ENCODE assay signal across 11 mouse cellular contexts in genomic region chr13:48970566-48970965, GRCm38 (mm10). TPM values are rescaled to one million over a fixed set of nuclear protein-coding genes. Genes with fewer than 3 reads are reported as not detected.
DNase-seq lines count a peak whose midpoint lies in the region; ATAC-seq lines count a peak whose summit lies in the region.
"Had no signal": no experiment of that assay in that cellular context is flagged by ENCODE, and none has a peak within 500 bp of the region (broad histone marks: within the 10 kb centered on the region; RNA-seq: fewer than 3 reads in every experiment).

No protein-coding gene starts in this region.

- H3K9ac ChIP-seq in stomach, embryonic 14.5 days (replicated peaks; ENCODE audit: low read depth, low read length): no peak overlapping the region
- H3K9ac ChIP-seq: midbrain, embryonic 12.5 days had no signal

- H3K36me3 ChIP-seq in erythroblast, embryonic 14.5 days (ENCODE audit: control insufficient read depth): peaks cover 25% of the 10 kb centered on the region
- H3K36me3 ChIP-seq in megakaryocyte, embryonic 14.5 days (replicated peaks; ENCODE audit: low read length): peaks cover 22% of the 10 kb centered on the region
- 0 out of 2 replicates have a peak, but pooled peaks cover 2% of the 10 kb centered on the region for H3K36me3 ChIP-seq in limb, embryonic 10.5 days
- H3K36me3 ChIP-seq in stomach, embryonic 14.5 days (ENCODE audit: control insufficient read depth, insufficient read depth, low read length): 0 out of 2 replicates have a peak, but pooled peaks cover 6% of the 10 kb centered on the region
- H3K36me3 ChIP-seq: midbrain, embryonic 12.5 days had no signal

- H3K4me1 ChIP-seq in erythroblast, embryonic 14.5 days (ENCODE audit: control insufficient read depth): peaks cover 47% of the 10 kb centered on the region
- H3K4me1 ChIP-seq in megakaryocyte, embryonic 14.5 days: peaks cover 62% of the 10 kb centered on the region
- H3K4me1 ChIP-seq in limb, embryonic 10.5 days: peaks cover 38% of the 10 kb centered on the region
- peaks cover 4% of the 10 kb centered on the region; the same call in 1 of the 2 replicates for H3K4me1 ChIP-seq in stomach, embryonic 14.5 days (ENCODE audit: control insufficient read depth, insufficient read depth, low read length)

- 70% methylated on average over 13 of the region's 13 CpGs for WGBS in limb, embryonic 10.5 days
- 80% methylated on average over 13 of the region's 13 CpGs for WGBS in stomach, embryonic 14.5 days

- DNase-seq in limb, embryonic 10.5 days (ENCODE audit: low spot score): no peak
- no peak for DNase-seq in spleen, postnatal 4 days (ENCODE audit: low spot score in 2 of 2)
- DNase-seq: gastrocnemius, postnatal 36 days; spleen, adult 18-20 months had no signal

- no peak overlapping the region for H3K4me2 ChIP-seq in stomach, embryonic 14.5 days (replicated peaks; ENCODE audit: low read depth, low read length)
- H3K4me2 ChIP-seq: midbrain, embryonic 12.5 days had no signal

- H3K9me3 ChIP-seq in erythroblast, embryonic 14.5 days (ENCODE audit: control insufficient read depth, low read length): no peaks in the 10 kb centered on the region
- H3K9me3 ChIP-seq in megakaryocyte, embryonic 14.5 days: no peaks in the 10 kb centered on the region
- no peaks in the 10 kb centered on the region for H3K9me3 ChIP-seq in limb, embryonic 10.5 days (replicated peaks)
- H3K9me3 ChIP-seq in stomach, embryonic 14.5 days (ENCODE audit: control insufficient read depth, low read depth, low read length): no peaks in the 10 kb centered on the region
- H3K9me3 ChIP-seq: midbrain, embryonic 12.5 days had no signal

- H3K27me3 ChIP-seq in erythroblast, embryonic 14.5 days (ENCODE audit: control insufficient read depth): no peaks in the 10 kb centered on the region
- no peaks in the 10 kb centered on the region for H3K27me3 ChIP-seq in megakaryocyte, embryonic 14.5 days (replicated peaks)
- H3K27me3 ChIP-seq in limb, embryonic 10.5 days (ENCODE audit: low read depth, poor library complexity, severe bottlenecking): no peaks in the 10 kb centered on the region
- no peaks in the 10 kb centered on the region for H3K27me3 ChIP-seq in stomach, embryonic 14.5 days (ENCODE audit: control insufficient read depth, insufficient read depth, low read length)
- H3K27me3 ChIP-seq: midbrain, embryonic 12.5 days had no signal

- no peak for ATAC-seq in erythroblast, adult 5-6 weeks (replicated peaks; ENCODE audit: low FRiP score, poor library complexity, severe bottlenecking)
- no peak for ATAC-seq in megakaryocyte, adult 5-6 weeks (ENCODE audit: poor library complexity, severe bottlenecking)
- ATAC-seq in stomach, embryonic 14.5 days (ENCODE audit: insufficient number of reproducible peaks, insufficient read depth, low FRiP score, low read depth): no peak
- ATAC-seq in megakaryocyte-erythroid progenitor cell, adult 5-6 weeks (replicated peaks; ENCODE audit: low FRiP score, low TSS enrichment, poor library complexity, severe bottlenecking): no peak

- peak overlapping the region; percentile 8; the same call in 1 of the 2 replicates for H3K27ac ChIP-seq in limb, embryonic 10.5 days
- peak overlapping the region; percentile 64 for H3K27ac ChIP-seq in stomach, embryonic 14.5 days (ENCODE audit: low read length)
- H3K27ac ChIP-seq: midbrain, embryonic 12.5 days had no signal

- H3K4me3 ChIP-seq in erythroblast, embryonic 14.5 days (replicated peaks): peak overlapping the region; percentile 21
- peak overlapping the region; percentile 12 for H3K4me3 ChIP-seq in megakaryocyte, embryonic 14.5 days (replicated peaks)
- H3K4me3 ChIP-seq in limb, embryonic 10.5 days: no peak overlapping the region
- no peak overlapping the region for H3K4me3 ChIP-seq in stomach, embryonic 14.5 days (ENCODE audit: low read depth, low read length)
- H3K4me3 ChIP-seq: midbrain, embryonic 12.5 days had no signal

RNA-seq across cellular contexts. Expression of gene Fam120a, which starts 2.7 kb away (rescaled TPM):
- polyA plus RNA-seq in erythroblast, embryonic 14.5 days (2012): 10.7 and 10.8 TPM in 2 replicates
- total RNA-seq in erythroblast, adult 5-6 weeks (2015; ENCODE audit: low replicate concordance): 66.7 and 81.5 TPM in 2 replicates
- total RNA-seq in erythroblast, adult 5-6 weeks (2017; ENCODE audit: low replicate concordance): 38.6 and 47.6 TPM in 2 replicates
- 60.7 and 71.7 TPM in 2 replicates for polyA plus RNA-seq in megakaryocyte, embryonic 14.5 days (2012; ENCODE audit: insufficient read depth, low replicate concordance)
- 191 and 192 TPM in 2 replicates for total RNA-seq in megakaryocyte, adult 5-6 weeks (2015)
- total RNA-seq in megakaryocyte, adult 5-6 weeks (2017): 118 and 132 TPM in 2 replicates
- 15.3 and 16.7 TPM in 2 replicates for polyA plus RNA-seq in limb, embryonic 10.5 days (2016; fragmentation: Nextera tagmentation; extraction: Ambion mirVana)
- polyA plus RNA-seq in stomach, embryonic 14.5 days (2014; fragmentation: Nextera tagmentation; extraction: Ambion mirVana): 47.3 and 48.1 TPM in 2 replicates
- 186 and 189 TPM in 2 replicates for total RNA-seq in megakaryocyte-erythroid progenitor cell, adult 5-6 weeks (2014; fragmentation: Nextera tagmentation)
- 134 and 158 TPM in 2 replicates for total RNA-seq in megakaryocyte-erythroid progenitor cell, adult 5-6 weeks (2017)

Comparison
In these comparisons a context has a peak if more than half of its experiments do, and no peak if none do; other contexts are left out.
1. H3K4me3 ChIP-seq: peak in erythroblast, embryonic 14.5 days (single experiment) and megakaryocyte, embryonic 14.5 days (single experiment); none in limb, embryonic 10.5 days (single experiment) and stomach, embryonic 14.5 days (single experiment).